Comparison of ENCODE assay signal across 8 mouse cellular contexts in the genomic region with DNA sequence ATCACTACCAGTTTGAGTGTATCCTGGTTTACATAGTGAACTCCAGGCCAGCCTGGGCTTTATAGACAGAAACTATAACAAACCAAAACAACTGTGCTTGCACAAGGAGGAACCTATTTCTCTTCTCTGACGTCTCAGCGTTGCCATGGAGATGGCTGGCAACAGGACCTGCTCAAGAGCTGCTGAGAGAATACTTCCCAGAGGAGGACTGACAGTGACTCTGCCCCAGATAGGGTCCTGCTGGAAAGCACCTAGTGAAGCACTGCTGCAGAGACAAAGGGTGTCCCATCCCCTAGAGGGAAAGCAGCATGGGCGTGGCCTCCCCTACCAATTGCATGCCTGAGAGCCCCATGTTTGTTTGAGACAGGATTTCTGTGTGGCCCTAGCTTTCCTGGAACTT. TPM values are rescaled to one million over a fixed set of nuclear protein-coding genes. Genes with fewer than 3 reads are reported as not detected.
DNase-seq lines count a peak whose midpoint lies in the region; ATAC-seq and TF ChIP-seq lines count a peak whose summit lies in the region.

No protein-coding gene starts in this region.

- H3K27me3 ChIP-seq in hindbrain, embryonic 10.5 days (ENCODE audit: insufficient read depth, poor library complexity, severe bottlenecking) = peaks cover under 1% of the 10 kb centered on the region; the same call in 1 of the 2 replicates
- H3K27me3 ChIP-seq in hindbrain, embryonic 12.5 days = no peaks in the 10 kb centered on the region; the same call in 1 of the 2 replicates
- no peaks in the 10 kb centered on the region for H3K27me3 ChIP-seq in lung, postnatal 0 days (replicated peaks; ENCODE audit: insufficient read depth, low read length)
- H3K27me3 ChIP-seq in splenic B cell, adult 2 months (ENCODE audit: control insufficient read depth, insufficient read depth, low read length, poor library complexity, severe bottlenecking) = no peaks in the 10 kb centered on the region

- ATAC-seq in hindbrain, embryonic 12.5 days (ENCODE audit: low FRiP score) = no peak
- peak; percentile 78 for ATAC-seq in lung, postnatal 0 days

- no peaks in the 10 kb centered on the region for H3K9me3 ChIP-seq in hindbrain, embryonic 10.5 days
- H3K9me3 ChIP-seq in hindbrain, embryonic 12.5 days (replicated peaks) = no peaks in the 10 kb centered on the region
- H3K9me3 ChIP-seq in lung, postnatal 0 days (ENCODE audit: low read length) = no peaks in the 10 kb centered on the region

- 34% methylated on average over 3 of the region's 3 CpGs for WGBS in hindbrain, embryonic 10.5 days
- WGBS in hindbrain, embryonic 12.5 days = 36% methylated on average over 3 of the region's 3 CpGs
- 25% methylated on average over 3 of the region's 3 CpGs for WGBS in lung, postnatal 0 days

- no peak for TF ChIP-seq EP300 in lung, postnatal 0 days (IDR thresholded peaks at IDR 0.05)

- H3K4me1 ChIP-seq in hindbrain, embryonic 10.5 days (replicated peaks) = peaks cover 28% of the 10 kb centered on the region
- peaks cover 22% of the 10 kb centered on the region for H3K4me1 ChIP-seq in hindbrain, embryonic 12.5 days
- no peaks in the 10 kb centered on the region for H3K4me1 ChIP-seq in lung, postnatal 0 days (ENCODE audit: insufficient read depth, low read depth, low read length)

- peak overlapping the region; percentile 23; the same call in 1 of the 2 replicates for H3K27ac ChIP-seq in hindbrain, embryonic 10.5 days
- H3K27ac ChIP-seq in hindbrain, embryonic 12.5 days = no peak overlapping the region
- H3K27ac ChIP-seq in lung, postnatal 0 days (ENCODE audit: low read length) = no peak overlapping the region

- H3K4me3 ChIP-seq in hindbrain, embryonic 10.5 days = no peak overlapping the region
- no peak overlapping the region for H3K4me3 ChIP-seq in hindbrain, embryonic 12.5 days
- H3K4me3 ChIP-seq in lung, postnatal 0 days (ENCODE audit: low read depth, low read length) = no peak overlapping the region

- DNase-seq in hindbrain, embryonic 10.5 days (ENCODE audit: low spot score) = no peak
- peak; percentile 87 to 89 for DNase-seq in B cell, adult 2 months
- peak; percentile 82 for DNase-seq in T-cell, adult 2 months (ENCODE audit: low spot score)
- DNase-seq in frontal cortex, postnatal 25 days (ENCODE audit: low spot score in 2 of 2) = peak; percentile 47 to 55
- peak; percentile 81 for DNase-seq in lung, postnatal 0 days (ENCODE audit: low spot score)
- DNase-seq in splenic B cell, adult 2 months (ENCODE audit: low read depth, low spot score) = peak; percentile 91
- no peak for DNase-seq in cerebellum, adult 11 months

- no peak overlapping the region for H3K9ac ChIP-seq in hindbrain, embryonic 12.5 days
- no peak overlapping the region for H3K9ac ChIP-seq in lung, postnatal 0 days (replicated peaks; ENCODE audit: low read depth)

- no peak for TF ChIP-seq CTCF in lung, postnatal 0 days (IDR thresholded peaks at IDR 0.05)

- H3K4me2 ChIP-seq in hindbrain, embryonic 12.5 days (replicated peaks) = no peak overlapping the region
- H3K4me2 ChIP-seq in lung, postnatal 0 days (replicated peaks; ENCODE audit: low read depth, low read length) = no peak overlapping the region

- H3K36me3 ChIP-seq in hindbrain, embryonic 10.5 days = no peaks in the 10 kb centered on the region
- no peaks in the 10 kb centered on the region for H3K36me3 ChIP-seq in hindbrain, embryonic 12.5 days
- H3K36me3 ChIP-seq in lung, postnatal 0 days (ENCODE audit: insufficient read depth, low read length) = no peaks in the 10 kb centered on the region
- H3K36me3 ChIP-seq in splenic B cell, adult 2 months (ENCODE audit: control insufficient read depth, insufficient read depth, low read length, poor library complexity, severe bottlenecking) = peaks cover 36% of the 10 kb centered on the region

RNA-seq across cellular contexts. Expression of a gene that starts 6.6 kb away (rescaled TPM):
- polyA plus RNA-seq in hindbrain, embryonic 10.5 days (2016; fragmentation: Nextera tagmentation; extraction: Ambion mirVana) = 3.5 and 3.9 TPM in 2 replicates
- 4.7 and 5.0 TPM in 2 replicates for polyA plus RNA-seq in hindbrain, embryonic 12.5 days (2016; fragmentation: Nextera tagmentation; extraction: Ambion mirVana)
- polyA plus RNA-seq in lung, postnatal 0 days (2015; fragmentation: Nextera tagmentation; extraction: Ambion mirVana) = 1.8 and 2.6 TPM in 2 replicates

RNA-seq across cellular contexts. Expression of a gene that starts 9.2 kb away (rescaled TPM):
- polyA plus RNA-seq in hindbrain, embryonic 10.5 days (2016; fragmentation: Nextera tagmentation; extraction: Ambion mirVana) = 0.85 and 1.2 TPM in 2 replicates
- polyA plus RNA-seq in hindbrain, embryonic 12.5 days (2016; fragmentation: Nextera tagmentation; extraction: Ambion mirVana) = 0.58 and 1.0 TPM in 2 replicates
- polyA plus RNA-seq in lung, postnatal 0 days (2015; fragmentation: Nextera tagmentation; extraction: Ambion mirVana) = 3.9 and 4.5 TPM in 2 replicates

RNA-seq across cellular contexts. Expression of a gene that starts 10.0 kb away (rescaled TPM):
- polyA plus RNA-seq in hindbrain, embryonic 10.5 days (2016; fragmentation: Nextera tagmentation; extraction: Ambion mirVana) = 1,005 and 1,038 TPM in 2 replicates
- 662 and 684 TPM in 2 replicates for polyA plus RNA-seq in hindbrain, embryonic 12.5 days (2016; fragmentation: Nextera tagmentation; extraction: Ambion mirVana)
- polyA plus RNA-seq in lung, postnatal 0 days (2015; fragmentation: Nextera tagmentation; extraction: Ambion mirVana) = 619 and 631 TPM in 2 replicates

RNA-seq across cellular contexts. Expression of a gene that starts 18.7 kb away (rescaled TPM):
- polyA plus RNA-seq in hindbrain, embryonic 10.5 days (2016; fragmentation: Nextera tagmentation; extraction: Ambion mirVana) = 65.4 and 77.0 TPM in 2 replicates
- polyA plus RNA-seq in hindbrain, embryonic 12.5 days (2016; fragmentation: Nextera tagmentation; extraction: Ambion mirVana) = 64.8 and 68.2 TPM in 2 replicates
- polyA plus RNA-seq in lung, postnatal 0 days (2015; fragmentation: Nextera tagmentation; extraction: Ambion mirVana) = 28.4 and 35.1 TPM in 2 replicates

RNA-seq across cellular contexts. Expression of a gene that starts 19.6 kb away (rescaled TPM):
- polyA plus RNA-seq in hindbrain, embryonic 10.5 days (2016; fragmentation: Nextera tagmentation; extraction: Ambion mirVana) = 53.0 and 53.9 TPM in 2 replicates
- polyA plus RNA-seq in hindbrain, embryonic 12.5 days (2016; fragmentation: Nextera tagmentation; extraction: Ambion mirVana) = 30.5 and 31.2 TPM in 2 replicates
- polyA plus RNA-seq in lung, postnatal 0 days (2015; fragmentation: Nextera tagmentation; extraction: Ambion mirVana) = 14.1 and 14.3 TPM in 2 replicates

Comparison
In these comparisons a context has a peak if more than half of its experiments do, and no peak if none do; other contexts are left out.
1. DNase-seq: peak in B cell, adult 2 months (2 of 2), T-cell, adult 2 months (single experiment), frontal cortex, postnatal 25 days (2 of 2), lung, postnatal 0 days (single experiment) and splenic B cell, adult 2 months (single experiment); none in hindbrain, embryonic 10.5 days (single experiment) and cerebellum, adult 11 months (single experiment).